Mouse (Mus musculus) myocyte (in vitro differentiated cells): Measurements from ENCODE around the gene Rpl5. TPM values are rescaled to one million over a fixed set of nuclear protein-coding genes. Genes with fewer than 3 reads are reported as not detected.
A peak's percentile ranks its signal among the peaks of the same experiment; 100 is the strongest.

Source experiments
- H3K27me3 ChIP-seq: one replicate; pipeline ENCODE4 v1.6.1; 2011; ENCODE audit not compliant: control insufficient read depth, insufficient read depth, insufficient read length
- H3K36me3 ChIP-seq: one replicate; pipeline ENCODE4 v1.6.1; 2011; ENCODE audit not compliant: control insufficient read depth, insufficient read depth
- H3K4me2 ChIP-seq: one replicate; pipeline ENCODE4 v1.6.1; 2011; ENCODE audit warnings: low read depth, control low read depth
- H3K4me3 ChIP-seq: one replicate; pipeline ENCODE4 v1.5.1; 2011; ENCODE audit warnings: mild to moderate bottlenecking, control low read depth, moderate library complexity
- H3K79me2 ChIP-seq: one replicate; pipeline ENCODE4 v1.6.1; 2011; ENCODE audit not compliant: control insufficient read depth, insufficient read depth
- H3ac ChIP-seq: one replicate; pipeline ENCODE4 v1.6.1; 2011; ENCODE audit not compliant: control insufficient read depth, insufficient read length
- CEBPB ChIP-seq: IDR thresholded peaks from 2 replicates; pipeline ENCODE4 v1.6.1; 2011; ENCODE audit warnings: mild to moderate bottlenecking, moderate library complexity; ENCODE audit not compliant: poor library complexity, insufficient read depth, severe bottlenecking
- E2F4 ChIP-seq: IDR thresholded peaks from one replicate; pipeline ENCODE4 v1.6.1; 2011; ENCODE audit warnings: mild to moderate bottlenecking, control low read depth, moderate library complexity; ENCODE audit not compliant: insufficient read depth
- MAX ChIP-seq: IDR thresholded peaks from one replicate; pipeline ENCODE4 v1.6.1; 2011; ENCODE audit warnings: low read depth, mild to moderate bottlenecking, control low read depth
- MYOD1 ChIP-seq, 3 experiments: IDR thresholded peaks; one replicate each; pipeline ENCODE4 v1.6.1; 2011; ENCODE audit warnings: control low read depth in 2 of 3, low read depth in 2 of 3, mild to moderate bottlenecking in 2 of 3, moderate library complexity in 1 of 3; ENCODE audit not compliant: insufficient read length in 2 of 3, control insufficient read depth in 1 of 3
- MYOG ChIP-seq, 3 experiments: IDR thresholded peaks; one replicate each; pipeline ENCODE4 v1.6.1; 2011; ENCODE audit warnings: control low read depth in 2 of 3, low read depth in 2 of 3, mild to moderate bottlenecking in 2 of 3; ENCODE audit not compliant: insufficient read length in 2 of 3, control insufficient read depth in 1 of 3, insufficient read depth in 1 of 3
- POLR2A ChIP-seq: IDR thresholded peaks from one replicate; pipeline ENCODE4 v1.6.1; 2011; ENCODE audit warnings: low read depth, mild to moderate bottlenecking, control low read depth, moderate library complexity; ENCODE audit not compliant: insufficient read length
- POLR2AphosphoS2 ChIP-seq: IDR thresholded peaks from one replicate; pipeline ENCODE4 v1.6.1; 2011; ENCODE audit warnings: low read depth, control low read depth; ENCODE audit not compliant: insufficient read length
- REST ChIP-seq: IDR thresholded peaks from one replicate; pipeline ENCODE4 v1.6.1; 2011; ENCODE audit warnings: mild to moderate bottlenecking, control low read depth, moderate library complexity; ENCODE audit not compliant: insufficient read depth, insufficient read length
- SRF ChIP-seq: IDR thresholded peaks from one replicate; pipeline ENCODE4 v1.6.1; 2011; ENCODE audit warnings: low read depth; ENCODE audit not compliant: control insufficient read depth, insufficient read length
- TCF12 ChIP-seq: IDR thresholded peaks from one replicate; pipeline ENCODE4 v1.6.1; 2011; ENCODE audit warnings: mild to moderate bottlenecking, control low read depth; ENCODE audit not compliant: poor library complexity, insufficient read depth, severe bottlenecking
- TCF3 ChIP-seq: IDR thresholded peaks from one replicate; pipeline ENCODE4 v1.6.1; 2011; ENCODE audit warnings: low read depth, control low read depth; ENCODE audit not compliant: insufficient read length
- USF1 ChIP-seq: IDR thresholded peaks from one replicate; pipeline ENCODE4 v1.6.1; 2011; ENCODE audit warnings: low read depth, mild to moderate bottlenecking, control low read depth, moderate library complexity
- polyA plus RNA-seq: library from polyadenylated mRNA; unstranded; fragments of >200 nt; fragmentation: generic; extraction: Trizol; gene quantifications from one replicate; pipeline ENCODE4 v1.2.1, GENCODE M21; 2012; ENCODE audit warnings: missing spikeins

The Rpl5 gene
- polyA plus RNA-seq, 1 experiment = 207 TPM

- no peak overlapping the region for H3ac ChIP-seq
- H3K79me2 ChIP-seq = no peaks in the 10 kb centered on the region
- H3K4me3 ChIP-seq = no peak overlapping the region
- peak overlapping the region; percentile 29 for H3K4me2 ChIP-seq
- no peaks in the 10 kb centered on the region for H3K27me3 ChIP-seq
- H3K36me3 ChIP-seq = no peaks in the 10 kb centered on the region
- no peak for TF ChIP-seq REST
- no peak for TF ChIP-seq MYOD1 (IDR thresholded peaks at IDR 0.05; ENCODE audit: control insufficient read depth in 1 of 3, insufficient read length in 2 of 3, low read depth in 2 of 3)
- TF ChIP-seq MYOG (IDR thresholded peaks at IDR 0.05; ENCODE audit: control insufficient read depth in 1 of 3, insufficient read depth in 1 of 3, insufficient read length in 2 of 3, low read depth in 2 of 3) = no peak
- peak; percentile 32 for TF ChIP-seq USF1
- TF ChIP-seq E2F4 = no peak
Observed at GRCm38 (mm10) chr5:107946475-107946874, 46.2 kb downstream of the Rpl5 start.

GRCm38 (mm10) chr5:107947548-107947947, 47.2 kb downstream of the Rpl5 start:
- Histone ChIP-seq H3K27me3 (no peaks in the 10 kb centered on the region), H3K79me2 (no peaks in the 10 kb centered on the region), H3K4me3 (no peak overlapping the region), H3ac (no peak overlapping the region), H3K4me2 (peak overlapping the region; percentile 26), H3K36me3 (no peaks in the 10 kb centered on the region)
- TF ChIP-seq MYOD1 (IDR thresholded peaks at IDR 0.05; ENCODE audit: control insufficient read depth in 1 of 3, insufficient read length in 2 of 3, low read depth in 2 of 3) (peak; percentile 84 to 92 (median 86)), TCF3 (no peak), TCF12 (peak; percentile 72), MYOG (IDR thresholded peaks at IDR 0.05; ENCODE audit: control insufficient read depth in 1 of 3, insufficient read depth in 1 of 3, insufficient read length in 2 of 3, low read depth in 2 of 3) (peak in 2 of 3 experiments; percentile 54 to 91), POLR2A (no peak), SRF (no peak)

GRCm38 (mm10) chr5:107948899-107949298, 48.6 kb downstream of the Rpl5 start:
- H3ac ChIP-seq = no peak overlapping the region
- H3K4me2 ChIP-seq = no peak overlapping the region
- TF ChIP-seq TCF12 (no peak), POLR2A (no peak), USF1 (no peak), CEBPB (no peak), MYOG (IDR thresholded peaks at IDR 0.05; ENCODE audit: control insufficient read depth in 1 of 3, insufficient read depth in 1 of 3, insufficient read length in 2 of 3, low read depth in 2 of 3) (no peak), REST (no peak), TCF3 (no peak), POLR2AphosphoS2 (no peak), E2F4 (no peak), SRF (no peak), MAX (no peak), MYOD1 (IDR thresholded peaks at IDR 0.05; ENCODE audit: control insufficient read depth in 1 of 3, insufficient read length in 2 of 3, low read depth in 2 of 3) (no peak)
- no peaks in the 10 kb centered on the region for H3K27me3 ChIP-seq
- H3K36me3 ChIP-seq = no peaks in the 10 kb centered on the region
- no peaks in the 10 kb centered on the region for H3K79me2 ChIP-seq
- H3K4me3 ChIP-seq = no peak overlapping the region

GRCm38 (mm10) chr5:107949607-107950006, 49.3 kb downstream of the Rpl5 start:
- H3K36me3 ChIP-seq = no peaks in the 10 kb centered on the region
- no peaks in the 10 kb centered on the region for H3K79me2 ChIP-seq
- H3ac ChIP-seq = no peak overlapping the region
- no peak overlapping the region for H3K4me2 ChIP-seq
- no peaks in the 10 kb centered on the region for H3K27me3 ChIP-seq
- TF ChIP-seq REST (no peak), POLR2A (no peak), E2F4 (no peak)
- no peak overlapping the region for H3K4me3 ChIP-seq

DNA sequence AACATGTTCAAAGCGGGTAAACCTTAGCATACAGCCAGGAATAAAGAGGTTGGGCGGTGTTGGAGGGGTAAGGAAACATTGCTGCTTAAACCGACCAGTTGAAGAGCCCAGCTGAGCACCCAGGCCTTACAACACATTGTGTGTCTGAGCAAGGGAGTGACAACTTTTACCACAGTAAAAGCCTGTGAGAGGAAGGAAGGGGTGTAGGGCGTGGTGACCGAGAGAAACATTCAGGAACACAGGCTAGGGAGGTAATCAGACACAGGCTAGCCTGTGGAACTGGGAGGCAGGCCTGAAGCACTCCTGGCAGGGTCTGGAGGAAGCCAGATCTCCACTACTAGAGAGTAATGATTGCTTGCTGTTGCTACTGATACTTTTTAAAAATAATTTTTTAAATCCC, 50.3 kb downstream of the Rpl5 start:
- H3K27me3 ChIP-seq = no peaks in the 10 kb centered on the region
- H3K4me2 ChIP-seq = no peak overlapping the region
- H3ac ChIP-seq = no peak overlapping the region
- H3K4me3 ChIP-seq = no peak overlapping the region
- TF ChIP-seq POLR2AphosphoS2 = no peak
- no peak for TF ChIP-seq POLR2A
- TF ChIP-seq REST = no peak
- TF ChIP-seq USF1 = no peak
- TF ChIP-seq CEBPB = no peak
- TF ChIP-seq TCF3 = no peak
- no peak for TF ChIP-seq TCF12
- no peak for TF ChIP-seq E2F4
- TF ChIP-seq MAX = no peak
- TF ChIP-seq MYOG (IDR thresholded peaks at IDR 0.05; ENCODE audit: control insufficient read depth in 1 of 3, insufficient read depth in 1 of 3, insufficient read length in 2 of 3, low read depth in 2 of 3) = no peak
- no peak for TF ChIP-seq MYOD1 (IDR thresholded peaks at IDR 0.05; ENCODE audit: control insufficient read depth in 1 of 3, insufficient read length in 2 of 3, low read depth in 2 of 3)
- no peak for TF ChIP-seq SRF
- no peaks in the 10 kb centered on the region for H3K79me2 ChIP-seq
- H3K36me3 ChIP-seq = no peaks in the 10 kb centered on the region

Other genes starting within 250 kb of the Rpl5 start
- 0.78 TPM for gene Gfi1, start 174.5 kb upstream of the Rpl5 start, polyA plus RNA-seq
- gene Ube2d2b, start 70.4 kb upstream of the Rpl5 start, polyA plus RNA-seq = 0.02 TPM
- 8.4 TPM for gene Evi5, start 25.4 kb upstream of the Rpl5 start, polyA plus RNA-seq
- gene Fam69a, start 86.6 kb downstream of the Rpl5 start, polyA plus RNA-seq = 8.2 TPM
- 6.9 TPM for gene Mtf2, start 165.2 kb downstream of the Rpl5 start, polyA plus RNA-seq
- 8.9 TPM for gene Tmed5, start 232.1 kb downstream of the Rpl5 start, polyA plus RNA-seq
- 0.38 TPM for gene Ccdc18, start 232.4 kb downstream of the Rpl5 start, polyA plus RNA-seq